Mouse (Mus musculus): ENCODE data around the gene Smim20.

Gene Smim20

DNA sequence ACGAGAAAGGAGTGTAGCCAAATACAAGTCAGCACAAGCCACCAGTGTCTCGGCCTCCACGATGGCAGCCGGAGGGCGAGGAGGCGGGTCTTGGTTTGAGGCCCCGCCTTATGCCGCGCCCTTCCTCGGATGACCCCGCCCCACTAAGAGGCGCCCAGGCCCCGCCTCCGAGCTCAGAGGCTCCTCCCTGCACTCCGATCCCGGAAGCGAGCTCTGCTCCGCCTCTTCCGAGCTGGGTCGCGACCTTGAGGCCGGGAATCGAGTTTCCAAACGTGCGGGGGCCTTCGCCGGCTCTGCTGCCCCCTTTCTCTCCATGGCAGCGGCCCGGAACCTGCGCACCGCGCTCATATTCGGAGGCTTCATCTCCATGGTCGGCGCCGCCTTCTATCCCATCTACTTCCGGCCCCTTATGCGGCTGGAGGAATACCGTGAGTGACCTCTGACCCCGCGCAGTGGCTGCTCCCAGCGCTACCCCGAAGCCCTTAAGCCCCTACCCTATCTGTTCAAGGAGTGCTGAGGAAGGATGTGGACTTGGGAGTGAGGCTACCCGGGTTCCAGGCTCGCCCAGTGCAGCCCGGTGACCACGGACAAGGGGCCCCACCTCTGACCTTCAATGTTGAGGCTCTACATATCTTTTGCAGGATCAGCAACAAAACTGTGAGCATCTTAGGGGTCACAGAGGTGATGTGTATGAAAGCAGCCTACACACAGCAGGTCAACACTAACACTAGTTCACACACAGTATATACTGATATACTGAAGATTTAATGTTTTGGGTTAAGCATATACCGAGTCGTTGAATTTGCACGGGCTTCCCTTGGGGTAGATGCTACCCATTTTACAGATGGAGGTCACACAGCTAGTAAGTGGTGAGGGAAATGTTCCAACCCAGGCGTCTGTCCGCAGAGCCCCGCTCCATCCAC is at the start of gene Smim20:
Gene Smim20, plus strand, starts transcription at position 153 of the 923 bp plus-strand sequence.
- peak; percentile 92 for DNase-seq (ENCODE audit: low read depth, low spot score)

DNA sequence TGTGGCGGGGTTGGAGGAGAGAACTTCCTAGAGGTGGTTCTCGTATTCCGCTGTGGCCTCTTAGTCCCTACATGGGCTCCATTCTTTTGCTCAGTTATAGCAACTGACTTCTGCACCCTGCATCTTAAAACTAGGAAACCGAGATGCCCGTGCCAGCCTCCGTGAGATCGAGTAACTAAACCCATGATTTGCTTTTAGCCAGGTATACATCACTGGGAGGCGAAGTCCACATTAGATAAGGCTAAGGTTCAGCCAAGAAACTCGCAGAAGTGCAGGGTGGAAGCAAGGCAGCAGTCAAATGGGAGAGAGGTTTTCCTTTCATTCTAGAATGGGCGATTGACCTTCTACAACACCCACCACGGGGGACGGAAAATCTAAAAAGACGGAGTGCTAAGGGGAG is 41.4 kb upstream of the Smim20 start:
- no peak for DNase-seq (ENCODE audit: low read depth, low spot score)

GRCm38 (mm10) chr5:53230560-53230959 is 36.3 kb upstream of the Smim20 start:
- DNase-seq (ENCODE audit: low read depth, low spot score): no peak

DNA sequence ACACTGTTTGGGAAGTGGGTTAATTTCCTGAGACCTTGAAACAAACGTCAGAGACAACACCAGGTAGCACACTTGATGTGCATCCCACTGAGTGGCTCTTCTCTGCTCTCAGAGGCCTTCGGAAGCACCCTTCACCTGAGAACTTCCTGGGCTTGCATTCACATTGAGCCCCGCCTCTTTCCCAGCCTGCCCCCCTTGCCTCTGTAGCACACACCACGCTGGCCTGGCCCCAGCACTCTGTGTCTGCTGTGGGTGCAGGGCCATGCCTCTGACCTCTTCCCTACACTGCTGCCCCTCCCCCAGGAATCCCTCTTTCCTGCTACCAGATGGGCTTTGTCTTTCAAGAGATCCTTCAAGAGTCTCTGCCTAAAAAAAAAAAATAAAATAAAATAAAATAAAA is 31.3 kb upstream of the Smim20 start:
- DNase-seq (ENCODE audit: low read depth, low spot score): no peak

DNA sequence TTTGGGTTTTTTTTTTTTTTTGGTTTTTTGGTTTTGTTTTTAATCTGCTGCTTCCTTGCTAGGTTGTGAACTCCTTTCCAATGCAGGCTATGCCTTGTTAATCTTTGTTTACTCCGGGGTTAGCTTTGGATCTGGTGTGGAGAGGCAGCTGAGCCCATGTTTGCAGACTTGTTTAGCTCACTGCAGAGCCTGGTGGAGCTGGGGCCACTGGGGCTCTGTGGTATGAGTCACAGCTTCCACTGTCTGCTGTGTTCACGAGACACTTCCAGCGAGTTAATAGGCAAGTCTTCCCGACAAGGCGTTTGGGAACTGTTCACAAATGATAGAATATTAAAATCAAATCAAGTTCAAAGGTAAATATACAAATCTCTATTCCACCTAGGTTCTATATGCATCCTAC is 30.7 kb upstream of the Smim20 start:
- no peak for DNase-seq (ENCODE audit: low read depth, low spot score)

- no peak for DNase-seq (ENCODE audit: low read depth, low spot score)
These were observed 30.1 kb upstream of the Smim20 start for GRCm38 (mm10) chr5:53236749-53237148.

- DNase-seq (ENCODE audit: low read depth, low spot score): no peak
These were observed 28.1 kb upstream of the Smim20 start for GRCm38 (mm10) chr5:53238761-53239160.

GRCm38 (mm10) chr5:53239189-53239588 is 27.7 kb upstream of the Smim20 start:
- no peak for DNase-seq (ENCODE audit: low read depth, low spot score)

GRCm38 (mm10) chr5:53239831-53240440 is 26.9 kb upstream of the Smim20 start:
- peak; percentile 24 for DNase-seq (ENCODE audit: low read depth, low spot score)

DNA sequence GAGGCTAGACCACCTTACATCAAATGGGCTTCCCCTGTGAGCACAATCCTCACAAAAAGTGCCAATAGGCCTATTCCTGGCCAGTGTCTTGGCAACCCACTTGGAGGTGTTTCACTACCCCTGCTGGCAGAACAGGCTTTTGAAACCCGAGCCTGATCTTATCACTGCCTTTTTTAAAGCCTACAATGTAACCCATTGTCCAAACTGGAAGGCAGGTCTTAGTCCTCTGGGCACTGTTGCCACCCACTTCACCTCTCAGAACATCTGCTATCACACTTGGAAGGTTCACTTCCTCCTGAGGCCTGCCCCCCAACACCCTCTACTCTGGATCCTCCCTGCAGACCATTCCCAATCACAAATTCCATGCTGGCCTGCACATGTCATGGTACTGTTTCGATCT is 25.8 kb upstream of the Smim20 start:
- no peak for DNase-seq (ENCODE audit: low read depth, low spot score)

DNA sequence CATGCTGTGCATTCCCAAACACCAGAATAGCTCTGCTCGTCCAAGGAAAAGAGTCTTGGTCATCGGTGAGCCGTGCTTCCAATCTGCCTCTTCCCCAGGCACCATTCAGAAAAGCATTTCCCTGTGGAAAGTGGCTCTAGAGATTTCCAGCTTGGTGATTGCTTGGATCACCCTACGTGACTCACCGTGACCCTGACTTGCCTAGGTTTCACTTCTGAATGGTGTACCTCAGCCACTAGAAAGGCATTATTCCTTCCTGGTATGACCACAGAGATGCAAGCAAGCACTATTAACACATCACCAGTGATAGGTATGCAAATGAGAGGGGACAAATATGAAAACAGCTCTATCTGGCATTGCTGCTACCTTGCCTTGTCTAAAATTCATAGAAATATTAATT is 24.9 kb upstream of the Smim20 start:
- no peak for DNase-seq (ENCODE audit: low read depth, low spot score)

GRCm38 (mm10) chr5:53242865-53243499 is 23.9 kb upstream of the Smim20 start:
- DNase-seq (ENCODE audit: low read depth, low spot score): no peak

DNA sequence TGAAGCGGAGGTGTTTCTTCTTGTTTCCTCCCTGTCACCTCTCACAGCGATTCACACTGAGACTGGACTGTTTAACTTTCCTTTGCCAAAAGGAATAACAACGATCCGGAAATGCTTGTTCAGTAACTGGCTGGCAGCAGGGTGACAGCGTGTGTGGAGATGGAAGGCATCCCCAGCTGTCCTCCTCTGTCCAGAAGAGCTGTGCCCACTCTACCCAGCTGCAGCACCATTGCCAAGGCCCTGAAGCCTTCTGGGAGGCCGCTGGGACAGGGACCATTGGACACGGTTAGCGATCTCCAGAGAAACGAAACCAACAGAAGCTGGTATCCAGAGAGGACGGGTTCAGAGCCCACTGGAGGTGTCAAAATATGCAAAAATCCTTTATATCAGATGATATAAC is 22.9 kb upstream of the Smim20 start:
- DNase-seq (ENCODE audit: low read depth, low spot score): no peak

GRCm38 (mm10) chr5:53248499-53248898 is 18.4 kb upstream of the Smim20 start:
- no peak for DNase-seq (ENCODE audit: low read depth, low spot score)

DNA sequence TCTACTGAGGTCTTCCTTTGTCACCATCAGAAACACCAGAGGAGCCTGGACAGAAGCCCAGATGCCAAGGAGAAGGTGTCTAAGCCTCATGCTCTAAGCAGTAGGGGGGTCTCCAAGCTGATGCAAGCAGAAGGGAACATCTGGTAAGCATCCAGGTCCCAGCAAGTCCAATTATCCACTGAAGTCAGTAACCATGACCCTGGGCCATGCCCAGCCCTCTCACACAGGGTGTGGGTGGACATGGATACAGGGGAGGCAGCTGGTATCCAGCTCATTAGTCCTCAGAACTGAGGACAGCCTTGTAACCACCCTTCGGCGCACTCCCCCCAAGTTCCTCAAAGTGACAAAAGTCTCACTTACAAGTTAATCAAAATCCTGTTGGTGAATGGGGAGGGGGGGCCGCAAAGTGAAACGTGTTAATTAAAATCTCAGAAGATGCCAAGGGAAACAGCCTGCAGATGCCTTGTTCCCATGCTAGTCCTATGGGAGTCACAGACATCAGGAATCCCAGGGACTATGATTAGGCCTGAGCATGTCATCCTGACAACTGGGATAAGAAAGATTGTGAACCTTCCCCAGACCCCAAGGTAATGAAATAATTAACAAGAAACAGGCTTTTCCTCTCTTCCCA is 17.3 kb upstream of the Smim20 start:
- no peak for DNase-seq (ENCODE audit: low read depth, low spot score)

GRCm38 (mm10) chr5:53254154-53254553 is 12.7 kb upstream of the Smim20 start:
- DNase-seq (ENCODE audit: low read depth, low spot score): no peak

DNA sequence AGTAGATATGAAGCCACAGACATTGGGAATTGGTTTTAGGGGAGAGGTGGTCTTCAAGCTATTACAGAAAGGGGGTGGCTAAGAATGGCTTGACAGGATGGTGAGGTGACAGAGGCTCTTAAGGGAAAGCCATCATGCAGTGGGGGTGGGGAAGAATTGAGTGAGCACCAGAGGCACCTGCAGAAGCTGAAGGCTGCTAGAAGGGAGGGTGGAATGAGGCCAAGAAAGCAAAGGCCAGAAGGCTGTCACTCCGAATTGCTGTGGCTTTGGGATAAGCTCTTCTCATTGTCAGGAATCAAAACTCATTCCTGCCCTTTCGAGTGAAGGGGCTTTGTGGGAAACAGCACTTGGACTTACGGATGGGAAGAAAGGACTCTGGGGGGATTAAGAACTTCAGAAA is 12.1 kb upstream of the Smim20 start:
- DNase-seq (ENCODE audit: low read depth, low spot score): no peak

DNA sequence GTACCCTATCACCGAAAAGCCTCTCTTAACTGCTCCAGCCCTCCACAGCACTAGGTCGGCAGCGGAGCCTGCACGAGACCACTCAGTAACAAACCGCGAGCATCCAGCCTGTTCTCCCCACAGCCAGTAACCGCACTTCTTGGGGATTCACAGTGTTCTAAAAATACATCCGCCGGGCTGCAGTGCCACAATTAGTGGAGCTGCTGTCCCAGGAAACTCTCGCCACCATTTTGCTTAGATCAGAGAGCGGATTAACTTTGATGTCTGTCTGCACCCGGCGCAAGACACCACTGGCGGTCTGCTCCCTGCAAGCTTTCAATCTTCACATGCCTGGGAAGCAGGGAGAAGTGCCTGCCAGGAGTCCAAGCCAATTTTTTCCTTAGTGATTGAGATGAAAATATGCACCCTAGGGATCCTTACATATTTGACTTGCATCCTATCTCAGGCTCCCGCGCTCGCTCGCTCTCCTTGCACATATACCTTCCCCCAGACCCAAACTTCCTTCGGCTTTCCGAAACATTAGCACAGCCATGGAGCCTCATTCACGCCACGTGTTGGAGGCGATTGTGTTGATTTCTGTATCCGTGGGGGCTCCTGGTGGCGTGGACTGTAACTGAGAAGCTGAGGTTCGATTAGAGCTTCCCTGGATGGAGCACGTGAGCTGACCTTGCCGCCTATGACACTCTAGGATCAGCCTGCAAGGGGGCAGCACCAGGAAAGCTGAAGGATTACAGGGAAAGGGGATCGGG is 8.7 kb upstream of the Smim20 start:
- DNase-seq (ENCODE audit: low read depth, low spot score): no peak

DNA sequence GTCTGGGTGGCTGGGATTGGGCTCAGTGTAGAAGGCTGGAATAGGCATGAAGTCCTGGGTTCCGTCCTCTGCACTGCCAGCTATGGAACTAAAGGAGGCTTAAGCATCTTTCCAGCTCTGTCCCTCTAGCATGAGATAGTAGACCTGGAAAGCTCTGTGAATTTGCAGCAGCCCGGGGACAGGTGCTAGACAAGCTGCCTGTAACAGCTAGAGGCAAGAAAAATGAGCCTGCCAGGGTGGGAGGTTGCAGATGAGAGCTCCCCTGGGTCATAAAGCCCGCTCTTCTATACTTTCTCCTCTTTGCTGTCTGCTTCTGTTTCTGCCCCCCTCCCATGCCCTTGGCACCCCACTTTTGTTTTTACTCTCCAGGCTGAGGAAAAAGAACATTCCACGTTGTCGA is 7.0 kb upstream of the Smim20 start:
- DNase-seq (ENCODE audit: low read depth, low spot score): no peak

- no peak for DNase-seq (ENCODE audit: low read depth, low spot score)
These were observed 4.9 kb upstream of the Smim20 start for GRCm38 (mm10) chr5:53261999-53262398.

DNA sequence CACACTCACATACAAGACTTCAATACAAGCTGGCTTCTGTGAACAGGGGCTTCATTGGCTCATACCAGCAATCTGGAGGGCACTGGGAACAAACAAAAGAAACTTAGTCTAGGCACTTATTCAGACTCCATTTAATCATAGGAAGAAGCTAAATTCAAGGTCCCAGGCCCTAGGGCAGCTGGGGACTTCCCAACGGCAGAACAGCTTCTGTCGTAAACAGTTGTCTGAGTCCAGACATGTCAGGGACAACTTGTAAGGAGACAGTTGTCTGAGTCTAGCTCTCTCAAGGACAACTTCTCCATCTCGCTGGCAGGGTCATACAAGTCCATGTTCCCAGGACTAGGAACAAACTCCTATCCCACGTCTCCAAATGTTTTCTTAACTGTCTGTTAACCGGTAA is 2.8 kb upstream of the Smim20 start:
- DNase-seq (ENCODE audit: low read depth, low spot score): no peak
